Mouse (Mus musculus) lung, postnatal 10 days (tissue): ENCODE measurements at regions not wholly inside any gene's neighbourhood (a gene's known extent, or its start where the extent isn't known, plus 50 kb on each side); places are given as distances from the start of the nearest gene placed in this dataset.

Source experiments
- DNase-seq: peaks from one replicate; pipeline ENCODE4 v3.0.0; 2021

DNA sequence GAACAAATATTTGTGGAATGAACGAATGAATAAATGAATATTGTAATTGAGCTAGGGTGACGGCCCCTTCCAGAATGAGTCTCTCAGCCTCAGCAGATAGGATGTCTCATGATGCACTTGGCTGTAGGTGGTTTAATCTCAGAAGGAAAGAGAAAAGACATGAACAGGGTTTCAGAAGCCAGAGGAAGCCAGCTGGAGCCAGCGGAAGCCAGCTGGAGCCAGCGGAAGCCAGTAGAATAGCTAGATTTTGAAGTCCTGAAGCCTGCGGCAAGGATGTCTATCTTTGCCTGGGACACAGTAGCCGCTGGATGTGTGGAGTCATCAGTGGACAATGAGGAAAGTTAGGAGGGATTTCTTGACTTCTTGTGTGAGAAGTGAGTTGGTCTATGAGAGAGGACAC is 188.3 kb upstream of the Ppp2r3a start:
- peak; percentile 26 for DNase-seq

DNA sequence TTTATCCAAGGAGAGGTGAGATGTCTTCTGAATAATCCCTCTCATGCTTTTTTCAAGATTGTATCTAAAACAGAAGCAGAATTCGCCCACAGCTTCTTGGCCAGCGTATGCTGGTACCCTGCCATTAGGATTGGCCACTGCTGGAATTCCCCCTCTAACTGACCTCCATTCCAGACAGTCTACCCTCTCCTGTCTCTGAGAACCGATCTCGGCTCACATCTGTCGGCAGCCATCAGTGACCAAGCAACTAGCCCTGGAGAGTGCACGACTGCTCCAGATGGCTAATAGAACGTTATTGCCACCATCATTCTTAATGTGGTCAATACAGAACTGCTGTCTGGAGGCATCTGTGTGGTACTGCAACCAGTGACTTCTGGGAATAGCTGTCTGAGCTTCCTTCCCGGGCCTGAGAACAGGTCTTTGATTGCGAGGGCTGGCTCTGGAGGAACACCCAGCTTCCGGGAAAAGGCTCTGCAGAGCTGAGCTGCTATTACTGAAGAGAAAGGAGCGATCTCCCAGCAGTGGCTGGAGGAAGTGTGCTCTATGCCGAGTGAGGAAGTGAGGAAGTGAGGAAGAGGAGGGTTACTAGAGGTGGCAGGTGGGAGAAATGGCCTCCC is 187.1 kb upstream of the Ppp2r3a start:
- DNase-seq, result no peak

DNA sequence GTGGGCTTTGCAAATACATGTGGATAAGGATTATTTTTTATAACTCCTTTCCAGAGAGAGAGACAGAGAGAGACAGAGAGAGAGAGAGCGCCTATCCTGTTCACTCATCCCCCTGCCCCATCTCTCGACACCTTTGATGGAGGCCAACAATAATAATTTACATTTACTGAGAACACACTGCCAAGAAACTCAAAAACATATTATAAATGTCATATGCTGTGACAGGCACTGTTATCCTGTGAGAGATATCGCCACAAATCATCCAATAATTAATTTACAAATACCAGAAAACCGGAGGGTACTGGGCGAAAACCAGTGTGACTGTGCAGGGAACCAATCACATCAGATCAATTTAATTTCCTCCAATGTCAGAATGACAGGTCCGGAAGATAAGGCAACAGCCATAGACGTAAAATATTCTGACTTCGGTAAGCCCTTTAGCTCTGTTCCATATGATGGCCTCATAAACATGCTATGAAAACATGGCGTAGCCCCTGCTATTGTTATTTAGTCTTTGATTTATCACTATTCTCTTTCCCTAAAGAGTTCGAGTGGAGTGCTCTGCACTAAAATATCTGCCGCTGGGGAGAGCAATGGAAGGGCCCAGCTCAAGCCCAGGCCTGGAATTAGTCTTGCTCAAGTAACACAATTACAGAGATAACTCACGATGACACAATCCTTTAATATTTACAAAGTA is 173.5 kb upstream of the Ppp2r3a start:
- DNase-seq, result no peak

DNA sequence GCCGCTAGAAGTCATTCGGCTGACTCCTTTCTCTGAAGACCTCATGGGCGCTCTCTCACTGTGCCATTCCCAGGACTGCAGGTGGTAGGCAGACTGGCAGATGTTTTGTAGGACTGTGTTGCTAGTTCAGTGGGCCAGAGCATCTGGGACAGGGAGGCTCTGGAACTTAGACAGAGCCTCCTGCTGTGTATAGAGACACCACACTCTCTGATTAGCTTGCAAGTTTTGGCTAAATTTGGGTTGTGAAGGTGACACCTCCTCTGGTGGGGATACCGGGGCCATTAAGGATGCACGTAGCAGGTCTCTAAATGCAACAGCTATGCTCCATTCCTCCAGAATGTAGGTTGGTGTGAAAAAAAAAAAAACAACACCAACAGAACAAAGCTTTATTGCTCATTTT is 171.4 kb upstream of the Ppp2r3a start:
- DNase-seq, result no peak

DNA sequence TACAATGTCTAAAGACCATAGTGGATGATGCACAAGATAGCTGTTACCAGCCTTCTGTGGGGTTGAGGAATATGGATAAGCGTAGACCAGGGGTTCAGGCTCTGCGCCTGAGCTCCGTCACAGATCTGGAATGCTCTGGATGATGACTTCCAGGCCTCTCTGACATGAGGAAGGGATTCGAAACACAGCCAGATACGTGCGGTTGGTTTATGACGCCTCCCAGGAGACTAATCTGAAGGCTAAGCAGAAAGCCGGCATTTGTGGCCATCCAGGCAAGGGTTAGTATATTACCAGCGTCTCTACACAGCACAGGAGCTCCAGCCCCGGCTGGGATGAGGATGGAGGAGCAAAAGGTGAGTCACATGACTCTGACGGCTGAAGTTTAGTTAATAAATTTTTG is 170.4 kb upstream of the Ppp2r3a start:
- DNase-seq, result no peak

DNA sequence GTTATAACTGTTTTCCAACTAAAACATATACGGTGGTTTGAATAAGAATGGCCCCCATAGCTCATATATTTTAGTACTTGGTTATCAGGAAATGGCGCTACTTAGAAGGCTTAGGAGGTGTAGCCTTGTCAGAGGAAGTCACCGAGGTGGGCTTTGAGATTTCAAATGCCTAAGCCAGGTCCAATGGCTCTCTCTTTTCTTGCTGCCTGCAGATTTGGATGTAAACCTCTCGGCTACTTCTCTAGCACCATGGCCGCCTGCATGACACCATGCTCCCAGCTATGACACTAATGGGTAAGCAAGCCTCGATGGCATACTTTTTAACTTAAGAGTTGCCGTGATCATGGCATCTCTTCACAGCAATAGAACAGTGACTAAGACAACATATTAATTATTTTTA is 169.5 kb upstream of the Ppp2r3a start:
- DNase-seq, result no peak

DNA sequence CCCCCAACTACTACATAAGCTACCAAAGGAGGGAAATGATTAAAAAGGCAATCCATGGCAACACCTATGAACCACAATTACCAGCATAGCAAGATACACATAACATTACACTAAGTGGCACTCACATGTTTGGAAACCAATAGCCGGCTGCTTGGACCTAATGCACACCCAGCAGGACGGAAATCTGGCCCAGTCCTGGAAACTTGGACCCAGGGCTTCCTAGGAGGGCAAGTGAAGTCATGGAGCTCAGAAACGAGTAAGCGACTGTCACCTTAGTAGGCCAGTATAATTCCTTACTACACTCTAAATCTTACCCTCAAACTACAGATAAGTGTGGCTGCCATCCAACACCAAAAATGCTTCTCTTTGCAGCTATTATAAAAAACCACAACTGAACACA is 168.6 kb upstream of the Ppp2r3a start:
- no peak for DNase-seq

DNA sequence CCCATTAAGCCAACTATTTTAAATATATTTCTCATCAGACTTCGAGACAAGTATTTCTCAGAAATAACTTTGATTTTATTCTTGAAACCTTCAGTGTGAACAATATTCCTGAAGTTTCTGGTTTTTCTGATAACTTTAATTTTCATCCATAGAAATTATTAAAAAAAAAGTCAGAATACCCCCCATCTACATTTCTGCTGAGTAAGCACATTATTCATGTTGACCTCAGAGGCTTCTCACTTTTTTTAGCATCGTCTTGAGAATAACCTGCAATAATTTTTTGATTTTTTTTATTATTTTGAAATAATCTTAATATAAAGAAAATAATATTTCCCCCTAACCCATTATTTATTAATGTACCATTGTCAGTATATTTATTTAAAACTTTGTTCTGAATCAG is 166.1 kb upstream of the Ppp2r3a start:
- no peak for DNase-seq

DNA sequence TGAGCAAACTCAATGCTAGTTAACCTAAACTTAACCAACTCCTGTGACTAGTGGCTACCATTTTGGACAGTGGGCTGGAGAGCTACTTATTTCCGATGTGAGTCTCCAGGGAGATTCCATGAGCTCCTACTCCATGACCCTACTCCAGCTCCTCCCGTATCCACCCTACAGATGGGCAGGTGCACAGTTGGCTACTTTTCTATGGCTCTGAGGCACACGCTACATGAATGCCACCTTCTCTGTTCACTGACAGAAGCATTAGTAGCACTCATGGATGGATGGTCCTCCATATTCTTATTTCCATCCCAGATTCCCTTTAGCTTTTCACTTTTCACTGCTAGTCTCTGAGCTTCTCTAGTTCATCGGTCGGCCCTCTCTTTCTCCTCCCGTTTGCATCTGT is 164.7 kb upstream of the Ppp2r3a start:
- no peak for DNase-seq

DNA sequence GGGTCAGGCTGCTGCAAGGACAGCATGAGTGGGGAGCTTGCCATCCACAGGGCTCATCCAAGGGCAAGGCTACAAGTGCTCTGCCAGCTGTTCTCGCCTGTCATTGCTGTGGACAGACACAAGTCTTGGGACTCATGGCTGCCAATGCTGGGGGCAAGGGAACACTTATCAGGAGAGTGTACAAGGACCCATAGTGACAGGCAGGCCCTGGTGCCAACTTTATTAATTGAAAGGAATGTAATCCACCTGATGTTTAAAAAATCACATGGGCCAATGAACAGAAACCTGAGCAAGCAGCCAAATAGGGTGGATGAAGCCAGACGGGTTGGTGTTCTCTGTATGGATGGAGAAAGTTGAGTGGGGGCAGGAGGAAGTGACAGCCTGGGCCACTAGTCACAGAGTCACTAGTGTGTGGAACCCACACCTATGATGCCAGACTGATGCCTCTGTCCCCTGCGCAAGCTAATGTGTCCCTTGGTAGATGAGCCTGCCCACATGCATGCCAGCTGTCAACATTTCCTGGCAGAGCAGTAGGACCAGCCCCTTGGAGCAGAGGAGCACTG is 161.6 kb upstream of the Ppp2r3a start:
- no peak for DNase-seq

DNA sequence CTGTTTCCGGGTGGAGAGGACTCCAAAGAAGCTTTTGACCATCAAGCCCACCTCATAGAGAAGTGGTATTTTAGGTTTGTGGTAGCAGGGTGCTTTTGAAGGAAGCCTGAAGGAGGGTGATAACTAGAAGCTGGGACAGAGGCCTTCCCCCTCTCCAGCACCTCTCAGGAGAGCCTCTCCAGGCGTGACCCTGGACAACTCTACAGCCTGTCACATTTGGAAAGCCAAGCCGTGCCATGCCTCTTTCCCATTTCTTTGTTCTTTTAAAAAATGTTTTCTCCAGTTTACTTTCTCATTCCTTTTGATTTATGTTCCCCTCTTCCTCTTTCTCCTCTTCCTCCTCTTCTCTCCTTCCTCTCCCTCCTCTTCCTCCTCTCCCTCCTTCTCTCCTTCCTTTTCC is 160.4 kb upstream of the Ppp2r3a start:
- DNase-seq, result no peak

DNA sequence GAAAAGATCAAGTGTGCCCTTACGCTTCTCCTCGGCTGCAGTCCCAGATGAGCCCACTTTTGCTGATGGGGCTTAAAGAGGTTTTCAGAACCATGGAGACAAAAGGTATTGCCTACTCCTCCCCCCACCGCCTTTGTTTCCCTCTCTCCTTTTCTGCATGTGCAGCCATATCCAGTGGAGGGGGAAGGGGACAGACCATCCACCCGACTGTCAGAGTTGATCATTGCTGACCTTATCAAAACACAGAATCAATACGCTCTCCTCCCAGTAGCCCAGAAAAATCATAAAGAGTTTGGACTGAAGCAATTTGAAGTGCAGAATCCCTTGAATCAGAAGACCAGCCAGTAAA is 159.9 kb upstream of the Ppp2r3a start:
- no peak for DNase-seq

DNA sequence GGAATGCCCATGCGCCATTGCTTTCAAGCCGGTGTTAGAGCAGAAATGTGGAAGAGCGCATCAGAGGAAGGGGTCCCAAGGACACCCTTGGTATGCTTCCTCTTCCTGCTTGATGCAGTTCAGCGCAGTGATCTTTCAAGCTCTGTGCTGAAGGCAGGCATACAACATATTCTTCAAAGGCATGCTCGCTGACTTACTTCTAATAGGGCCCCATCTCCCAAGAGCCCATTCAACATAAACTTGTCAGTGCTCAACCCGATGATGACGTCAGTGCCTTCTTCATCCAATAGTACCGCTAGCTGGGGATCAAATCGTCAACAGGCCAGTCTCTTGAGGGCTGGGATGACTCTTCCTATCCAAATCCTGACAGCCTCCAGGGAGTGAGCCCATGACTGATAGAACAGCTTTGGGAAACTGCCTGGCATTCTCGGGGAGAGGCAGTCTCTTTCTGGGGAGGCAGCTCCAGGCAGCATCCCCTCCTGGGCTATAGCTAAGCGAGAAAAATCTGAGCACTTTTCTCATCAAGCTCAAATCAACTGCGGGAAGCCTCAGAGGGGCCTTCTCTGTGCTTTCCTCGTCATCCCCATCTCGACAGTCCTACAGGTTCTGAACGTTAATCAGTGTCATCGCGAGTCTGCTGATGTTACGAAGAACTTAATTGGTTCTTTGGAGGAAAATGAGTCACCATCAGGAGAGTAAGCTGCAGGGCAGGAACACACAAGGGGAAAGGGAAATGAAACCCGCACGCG is 159.4 kb upstream of the Ppp2r3a start:
- no peak for DNase-seq

DNA sequence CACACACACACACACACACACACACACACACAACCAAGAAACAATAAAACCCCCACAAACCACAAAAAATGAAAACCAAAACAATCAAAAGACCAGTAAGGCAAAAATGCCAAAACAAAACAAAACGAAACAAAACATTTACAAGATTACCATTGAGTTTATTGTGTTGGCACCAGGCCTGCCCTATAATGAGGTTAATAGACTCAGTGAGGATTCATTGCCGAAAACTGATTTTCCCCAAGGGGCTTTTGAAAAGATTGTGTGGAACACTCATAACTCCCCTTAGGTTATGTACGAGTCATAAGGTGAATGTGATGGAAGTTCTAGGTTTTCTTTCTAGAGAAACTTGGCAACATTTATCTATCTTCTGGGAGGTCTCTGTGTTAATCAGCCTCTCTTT is 158.8 kb upstream of the Ppp2r3a start:
- DNase-seq, result no peak

DNA sequence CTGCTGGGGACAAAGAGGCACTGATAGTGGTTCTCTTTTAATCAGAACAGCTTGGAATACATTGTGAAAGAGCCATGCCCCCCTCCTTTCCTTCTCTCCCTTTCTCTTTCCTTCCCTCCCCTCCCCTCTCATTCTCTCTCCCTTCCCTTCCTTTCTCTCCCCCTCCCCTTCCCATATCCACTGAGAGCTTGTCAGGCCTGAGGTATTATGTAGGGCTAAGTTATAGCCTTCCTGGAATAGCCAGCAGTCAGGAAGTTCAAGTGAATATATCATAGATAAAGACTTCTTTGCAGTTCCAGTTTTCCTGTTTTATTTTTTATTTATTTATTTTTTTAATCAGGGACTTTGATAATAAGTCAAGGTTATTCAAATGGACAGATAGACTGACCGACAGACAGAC is 156.5 kb upstream of the Ppp2r3a start:
- DNase-seq, result no peak

DNA sequence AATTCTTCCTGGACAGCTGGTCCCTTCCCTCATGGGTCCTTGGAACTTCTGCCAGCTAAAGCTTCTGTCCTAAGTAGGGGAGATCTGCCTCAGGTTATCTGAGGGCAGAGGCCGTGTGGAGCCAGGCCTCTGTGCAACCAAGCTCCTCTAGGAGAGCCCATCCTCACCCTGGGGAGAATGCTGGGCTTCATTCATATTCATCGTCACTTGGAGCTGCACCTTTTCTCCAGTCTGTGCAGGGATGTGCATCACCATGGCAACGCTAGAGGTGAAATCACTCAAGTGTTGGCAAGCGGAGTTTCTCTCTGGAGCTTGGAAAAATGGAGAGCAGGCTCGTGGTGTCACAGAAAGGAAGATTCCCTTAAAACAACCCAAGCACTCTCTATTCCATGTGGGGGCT is 155.5 kb upstream of the Ppp2r3a start:
- no peak for DNase-seq

DNA sequence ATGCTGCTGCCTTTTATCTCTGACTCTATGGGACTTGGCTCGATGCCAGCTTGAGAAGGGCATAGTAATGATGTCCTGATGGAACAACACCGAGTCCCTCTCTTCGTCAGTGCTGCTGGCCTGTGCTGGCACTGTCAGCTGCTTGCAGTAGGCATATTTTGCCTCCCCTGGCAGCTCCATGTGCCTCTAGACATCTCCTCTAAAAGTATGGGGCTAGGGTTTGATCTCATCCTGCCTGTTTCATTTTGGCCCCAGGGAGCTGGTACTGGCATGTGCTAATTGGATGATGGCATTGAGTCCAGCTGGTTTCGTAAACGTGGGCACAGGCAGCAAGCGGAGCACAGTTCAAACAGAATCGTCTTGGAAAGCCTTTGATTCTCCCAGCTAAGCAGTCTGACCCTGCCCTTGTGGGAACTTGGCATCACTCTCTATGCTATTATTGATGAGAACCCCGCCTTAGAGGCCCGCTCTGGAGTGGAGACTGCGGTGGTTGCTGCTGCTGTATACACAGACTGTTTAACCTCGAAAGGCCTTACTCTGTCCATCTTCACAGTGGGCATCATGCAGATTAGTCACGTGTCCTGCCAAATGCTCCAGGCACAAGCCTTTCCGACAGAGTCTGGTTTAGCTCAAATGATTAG is 153.0 kb upstream of the Ppp2r3a start:
- DNase-seq, result no peak

DNA sequence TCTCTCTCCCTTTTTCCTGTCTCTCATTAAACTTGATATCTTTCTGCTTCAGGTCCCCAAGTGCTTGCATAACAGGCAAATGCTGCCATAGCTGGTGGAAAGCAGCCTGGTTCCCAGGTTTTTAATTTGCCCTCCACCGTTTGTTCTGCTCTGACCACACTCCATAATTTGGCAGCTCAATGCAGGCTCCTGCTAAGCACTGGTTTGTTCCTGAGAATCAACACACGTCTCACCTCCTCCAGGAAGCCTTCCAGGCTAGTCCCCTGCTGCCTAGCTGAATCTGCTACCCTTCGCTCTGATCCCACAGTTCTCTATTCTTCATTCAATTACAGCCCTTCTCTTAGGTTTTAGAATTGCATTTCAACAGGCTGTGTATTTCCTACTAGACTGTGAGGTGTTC is 152.4 kb upstream of the Ppp2r3a start:
- no peak for DNase-seq

DNA sequence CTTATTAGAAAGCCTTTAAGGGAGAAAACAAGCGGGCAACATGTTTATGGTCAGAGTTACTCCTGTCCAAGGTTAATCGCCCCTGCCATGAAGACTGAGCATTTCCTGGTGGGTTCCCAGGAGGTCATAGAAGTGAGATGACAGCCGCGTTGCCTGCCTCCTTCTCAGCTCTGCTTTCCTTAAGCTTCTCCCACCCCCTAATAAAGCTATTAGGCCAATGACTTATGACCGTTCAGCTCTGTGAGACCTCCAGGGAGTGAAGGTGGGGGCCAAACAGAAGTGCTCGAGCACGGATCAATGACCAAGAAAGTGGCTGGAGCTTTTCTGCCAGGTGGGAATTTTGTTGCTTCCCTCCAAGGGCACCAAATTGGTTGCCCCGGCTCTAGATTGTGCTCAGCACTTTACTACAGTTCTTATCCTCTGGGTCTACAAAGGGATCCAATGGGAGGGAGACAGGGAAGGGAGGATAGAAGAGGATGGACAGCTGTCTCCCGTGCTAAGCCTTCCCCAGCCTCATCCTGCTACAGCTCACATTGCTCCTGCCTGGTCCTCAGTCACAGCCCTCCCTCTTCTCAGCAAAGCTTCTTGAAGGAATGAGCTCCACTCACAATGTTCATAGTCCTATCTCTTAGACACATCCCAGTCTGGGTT is 151.1 kb upstream of the Ppp2r3a start:
- DNase-seq, result no peak

DNA sequence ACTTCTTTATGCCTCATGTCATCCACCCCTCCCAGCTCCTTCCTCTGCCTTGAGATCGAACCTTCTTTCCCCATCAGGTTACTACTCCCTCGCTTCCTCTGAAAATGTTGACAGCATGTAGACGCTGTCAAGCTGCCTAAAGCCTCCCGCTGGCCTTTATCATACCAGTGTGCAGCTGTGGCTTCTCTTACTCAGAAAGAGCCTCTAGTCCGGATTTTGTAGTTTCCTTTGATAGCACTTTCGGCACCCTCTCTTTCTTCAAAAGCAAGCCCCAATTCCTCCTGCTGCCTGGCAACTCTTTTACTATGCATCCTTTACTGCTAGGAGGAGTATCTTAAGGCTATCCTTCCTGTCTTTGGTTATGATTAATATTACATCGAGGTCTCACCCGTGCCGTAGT is 149.8 kb upstream of the Ppp2r3a start:
- DNase-seq, result no peak

DNA sequence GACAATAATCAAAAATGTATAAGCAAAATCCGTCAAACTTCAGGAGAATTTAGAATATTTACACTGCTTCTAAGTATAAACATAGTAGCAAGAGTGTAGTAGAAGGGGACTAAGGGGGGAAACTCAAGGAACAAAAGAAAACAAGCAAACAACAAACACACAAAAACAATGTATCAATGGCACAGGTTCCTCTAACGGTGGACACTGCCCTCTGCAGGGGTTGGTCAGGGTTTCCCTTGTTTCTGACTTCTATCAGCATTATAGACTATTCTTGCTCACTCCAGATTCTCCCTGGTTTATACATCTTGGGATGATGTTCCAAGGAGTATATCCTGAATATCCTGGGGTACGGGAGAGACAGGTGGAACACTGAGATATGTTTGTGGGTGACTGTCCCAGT is 147.3 kb upstream of the Ppp2r3a start:
- DNase-seq, result no peak

DNA sequence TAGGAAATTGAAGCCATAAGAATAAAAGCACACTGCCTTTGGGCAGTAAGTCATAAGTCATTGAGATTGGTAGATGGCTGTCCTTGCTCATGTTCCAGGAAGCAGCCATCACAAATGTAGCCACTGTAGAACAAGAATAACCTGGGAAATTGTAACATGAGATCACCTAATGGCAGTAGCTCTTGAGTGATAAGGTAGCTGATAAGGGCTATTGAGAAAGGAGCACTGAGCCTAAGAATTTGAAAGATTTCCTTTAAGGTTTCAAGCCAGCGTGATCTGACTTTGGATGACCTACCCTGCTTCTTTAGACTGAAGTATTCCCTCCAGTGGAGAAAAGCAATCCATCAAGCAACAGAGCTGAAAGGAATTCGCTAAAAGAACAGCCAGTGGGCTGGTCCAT is 117.8 kb upstream of the Ppp2r3a start:
- DNase-seq, result peak; percentile 2

DNA sequence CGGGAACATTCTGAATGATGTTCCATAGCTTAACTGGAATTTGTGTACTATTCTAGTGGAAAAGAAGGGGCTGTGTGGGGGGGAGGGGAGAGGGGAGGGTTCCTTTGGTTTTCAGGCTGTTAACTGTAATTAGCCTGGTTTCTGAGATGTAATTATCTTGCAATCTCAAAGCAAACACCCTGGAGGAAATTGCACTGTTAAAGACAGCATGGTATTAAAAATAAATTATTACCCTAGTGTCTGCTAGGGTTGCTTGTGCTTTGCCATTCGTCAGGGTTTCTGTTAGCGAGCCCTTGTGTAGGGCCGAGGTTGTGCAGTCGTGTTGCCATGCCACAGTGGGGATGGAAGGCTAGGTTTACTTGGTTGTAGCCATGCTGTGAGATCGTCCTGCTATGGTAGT is 105.0 kb upstream of the Ppp2r3a start:
- DNase-seq, result no peak
